ENCODE assay signal across 23 mouse cellular contexts in the genomic region with DNA sequence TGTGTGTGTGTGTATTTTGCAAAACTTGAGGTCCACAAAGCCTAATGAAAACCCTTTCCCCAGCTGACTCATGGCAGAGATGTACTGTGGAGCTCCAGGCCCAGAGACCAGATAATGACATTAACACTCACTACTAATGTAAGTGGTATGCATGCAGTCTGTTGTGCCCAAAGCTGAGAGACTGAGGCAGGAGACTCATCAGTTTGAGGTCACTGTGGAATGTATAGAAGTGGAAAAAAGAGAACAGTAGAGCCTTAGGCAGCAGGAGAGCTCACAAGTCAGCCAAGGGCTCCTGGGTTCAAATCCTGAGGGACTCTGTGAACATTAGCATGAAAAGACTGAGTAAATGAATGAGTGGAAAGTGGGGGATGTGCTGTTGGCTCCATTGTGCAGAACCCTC. TPM values are rescaled to one million over a fixed set of nuclear protein-coding genes. Genes with fewer than 3 reads are reported as not detected.
A peak's percentile ranks its signal among the peaks of the same experiment; 100 is the strongest.
DNase-seq lines count a peak whose midpoint lies in the region; ATAC-seq and TF ChIP-seq lines count a peak whose summit lies in the region.
"Had no signal": no experiment of that assay in that cellular context is flagged by ENCODE, and none has a peak within 500 bp of the region (broad histone marks: within the 10 kb centered on the region; RNA-seq: fewer than 3 reads in every experiment).

No protein-coding gene starts in this region.

- peak overlapping the region; percentile 76 for H3K27ac ChIP-seq in embryonic fibroblast, embryonic 13.5 days (ENCODE audit: insufficient read depth, low read length)
- no peak overlapping the region for H3K27ac ChIP-seq in liver, embryonic 11.5 days (ENCODE audit: low read depth, low read length)
- no peak overlapping the region for H3K27ac ChIP-seq in neural tube, embryonic 15.5 days (replicated peaks)
- H3K27ac ChIP-seq: embryonic facial prominence, embryonic 15.5 days; forebrain, embryonic 15.5 days; hindbrain, embryonic 15.5 days had no signal

- no peaks in the 10 kb centered on the region for H3K36me3 ChIP-seq in liver, embryonic 11.5 days (ENCODE audit: control insufficient read depth, insufficient read depth, low read length)
- H3K36me3 ChIP-seq in neural tube, embryonic 15.5 days: no peaks in the 10 kb centered on the region
- H3K36me3 ChIP-seq: embryonic facial prominence, embryonic 15.5 days; forebrain, embryonic 15.5 days; heart, embryonic 15.5 days; hindbrain, embryonic 15.5 days had no signal

- no peak overlapping the region for H3K4me2 ChIP-seq in liver, embryonic 11.5 days
- H3K4me2 ChIP-seq in neural tube, embryonic 15.5 days: no peak overlapping the region
- H3K4me2 ChIP-seq: embryonic facial prominence, embryonic 15.5 days; forebrain, embryonic 15.5 days; heart, embryonic 11.5 days; heart, embryonic 15.5 days; hindbrain, embryonic 15.5 days had no signal

- H3K9ac ChIP-seq in liver, embryonic 11.5 days (ENCODE audit: low read depth, low read length): no peak overlapping the region
- H3K9ac ChIP-seq in neural tube, embryonic 15.5 days (replicated peaks): no peak overlapping the region
- H3K9ac ChIP-seq: embryonic facial prominence, embryonic 15.5 days; forebrain, embryonic 15.5 days; heart, embryonic 15.5 days; hindbrain, embryonic 15.5 days had no signal

- H3K9me3 ChIP-seq in liver, embryonic 11.5 days (ENCODE audit: control insufficient read depth, low read length): no peaks in the 10 kb centered on the region
- no peaks in the 10 kb centered on the region for H3K9me3 ChIP-seq in neural tube, embryonic 15.5 days (replicated peaks)
- H3K9me3 ChIP-seq: embryonic facial prominence, embryonic 15.5 days; forebrain, embryonic 15.5 days; G1E; heart, embryonic 15.5 days; hindbrain, embryonic 15.5 days had no signal

- no peak for TF ChIP-seq CTCF in embryonic fibroblast, embryonic 13.5 days (IDR thresholded peaks at IDR 0.05; ENCODE audit: borderline replicate concordance, insufficient read depth, low read length)

- no peaks in the 10 kb centered on the region for H3K27me3 ChIP-seq in liver, embryonic 11.5 days (replicated peaks; ENCODE audit: control insufficient read depth, insufficient read depth, low read length)
- peaks cover 12% of the 10 kb centered on the region for H3K27me3 ChIP-seq in neural tube, embryonic 15.5 days (replicated peaks)
- H3K27me3 ChIP-seq: heart, embryonic 15.5 days had no signal

- H3K4me1 ChIP-seq in embryonic fibroblast, embryonic 13.5 days (ENCODE audit: control insufficient read depth, insufficient read depth, low read length): peaks cover 9% of the 10 kb centered on the region
- peaks cover 12% of the 10 kb centered on the region for H3K4me1 ChIP-seq in liver, embryonic 11.5 days (replicated peaks; ENCODE audit: control insufficient read depth, insufficient read depth, low read length)
- peaks cover 20% of the 10 kb centered on the region for H3K4me1 ChIP-seq in neural tube, embryonic 15.5 days

- H3K4me3 ChIP-seq in embryonic fibroblast, embryonic 13.5 days (ENCODE audit: insufficient read depth, low read length): no peak overlapping the region
- H3K4me3 ChIP-seq in liver, embryonic 11.5 days (ENCODE audit: low read depth, low read length): no peak overlapping the region
- H3K4me3 ChIP-seq in neural tube, embryonic 15.5 days (replicated peaks): no peak overlapping the region
- H3K4me3 ChIP-seq: embryonic facial prominence, embryonic 15.5 days; forebrain, embryonic 15.5 days; heart, adult 2 months; heart, embryonic 15.5 days; hindbrain, embryonic 15.5 days had no signal

- no peak for TF ChIP-seq POLR2A in embryonic fibroblast, embryonic 13.5 days (IDR thresholded peaks at IDR 0.05; ENCODE audit: low read depth, low read length)

- DNase-seq in 3134 (ENCODE audit: extremely low read depth, insufficient read length, low spot score) (peak; percentile 69), 3T3-L1 (ENCODE audit: low read depth, low spot score) (peak; percentile 96), MN1 (ENCODE audit: low spot score) (peak; percentile 42)
- DNase-seq in cerebellum, adult 9-11 months: no peak
- DNase-seq in liver, embryonic 11.5 days (ENCODE audit: low spot score): no peak
- DNase-seq: adrenal gland, adult 2 months; adrenal gland, postnatal 36 days; cerebellum, adult 11 months; cerebellum, postnatal 14 days; embryo, embryonic 11 days; gastrocnemius, postnatal 10 days; heart, postnatal 14 days; kidney, adult 2 months had no signal

- ATAC-seq in liver, embryonic 11.5 days (replicated peaks; ENCODE audit: low FRiP score): no peak
- no peak for ATAC-seq in neural tube, embryonic 15.5 days (ENCODE audit: low FRiP score)
- ATAC-seq: forebrain, embryonic 15.5 days; intestine, embryonic 16.5 days had no signal

RNA-seq across cellular contexts. Expression of a gene that starts 2.1 kb away (rescaled TPM):
- polyA plus RNA-seq in embryonic fibroblast, embryonic 13.5 days (2011; ENCODE audit: insufficient read length, low read depth, missing spikeins): 24.2 and 27.8 TPM in 2 replicates
- polyA plus RNA-seq in liver, embryonic 11.5 days (2014; fragmentation: Nextera tagmentation; extraction: Ambion mirVana): 48.7 and 49.0 TPM in 2 replicates
- 59.5 and 64.6 TPM in 2 replicates for polyA plus RNA-seq in neural tube, embryonic 15.5 days (2015; fragmentation: Nextera tagmentation; extraction: Ambion mirVana)

RNA-seq across cellular contexts. Expression of a gene that starts 6.4 kb away (rescaled TPM):
- 1,792 and 1,906 TPM in 2 replicates for polyA plus RNA-seq in embryonic fibroblast, embryonic 13.5 days (2011; ENCODE audit: insufficient read length, low read depth, missing spikeins)
- polyA plus RNA-seq in liver, embryonic 11.5 days (2014; fragmentation: Nextera tagmentation; extraction: Ambion mirVana): 3,876 and 4,144 TPM in 2 replicates
- polyA plus RNA-seq in neural tube, embryonic 15.5 days (2015; fragmentation: Nextera tagmentation; extraction: Ambion mirVana): 2,109 and 2,618 TPM in 2 replicates

RNA-seq across cellular contexts. Expression of a gene that starts 11.0 kb away (rescaled TPM):
- 0.28 and 0.30 TPM in 2 replicates for polyA plus RNA-seq in embryonic fibroblast, embryonic 13.5 days (2011; ENCODE audit: insufficient read length, low read depth, missing spikeins)
- polyA plus RNA-seq in liver, embryonic 11.5 days (2014; fragmentation: Nextera tagmentation; extraction: Ambion mirVana): 0.18 and 0.34 TPM in 2 replicates
- 3.0 and 3.3 TPM in 2 replicates for polyA plus RNA-seq in neural tube, embryonic 15.5 days (2015; fragmentation: Nextera tagmentation; extraction: Ambion mirVana)

RNA-seq across cellular contexts. Expression of a gene that starts 29.8 kb away (rescaled TPM):
- 31.1 and 32.3 TPM in 2 replicates for polyA plus RNA-seq in embryonic fibroblast, embryonic 13.5 days (2011; ENCODE audit: insufficient read length, low read depth, missing spikeins)
- 110 and 112 TPM in 2 replicates for polyA plus RNA-seq in liver, embryonic 11.5 days (2014; fragmentation: Nextera tagmentation; extraction: Ambion mirVana)
- polyA plus RNA-seq in neural tube, embryonic 15.5 days (2015; fragmentation: Nextera tagmentation; extraction: Ambion mirVana): 162 and 163 TPM in 2 replicates

RNA-seq across cellular contexts. Expression of a gene that starts 40.5 kb away (rescaled TPM):
- polyA plus RNA-seq in embryonic fibroblast, embryonic 13.5 days (2011; ENCODE audit: insufficient read length, low read depth, missing spikeins): 1.7 and 2.7 TPM in 2 replicates
- polyA plus RNA-seq in liver, embryonic 11.5 days (2014; fragmentation: Nextera tagmentation; extraction: Ambion mirVana): 0.47 and 0.73 TPM in 2 replicates
- polyA plus RNA-seq in neural tube, embryonic 15.5 days (2015; fragmentation: Nextera tagmentation; extraction: Ambion mirVana): 17.6 and 18.6 TPM in 2 replicates

Comparison
In these comparisons a context has a peak if more than half of its experiments do, and no peak if none do; other contexts are left out.
1. DNase-seq: peak in 3134 (single experiment), 3T3-L1 (single experiment) and MN1 (single experiment); none in cerebellum, adult 9-11 months (single experiment) and liver, embryonic 11.5 days (single experiment).